Mouse (Mus musculus) hindlimb bud, embryonic 11.5 days (tissue): ENCODE results near the gene Prkca.

Source experiments
- DNase-seq: peaks from one replicate; pipeline ENCODE4 v3.0.0-alpha.2; 2012; ENCODE audit warnings: low read depth, low spot score; ENCODE audit errors: extremely low spot score

Gene Prkca

DNA sequence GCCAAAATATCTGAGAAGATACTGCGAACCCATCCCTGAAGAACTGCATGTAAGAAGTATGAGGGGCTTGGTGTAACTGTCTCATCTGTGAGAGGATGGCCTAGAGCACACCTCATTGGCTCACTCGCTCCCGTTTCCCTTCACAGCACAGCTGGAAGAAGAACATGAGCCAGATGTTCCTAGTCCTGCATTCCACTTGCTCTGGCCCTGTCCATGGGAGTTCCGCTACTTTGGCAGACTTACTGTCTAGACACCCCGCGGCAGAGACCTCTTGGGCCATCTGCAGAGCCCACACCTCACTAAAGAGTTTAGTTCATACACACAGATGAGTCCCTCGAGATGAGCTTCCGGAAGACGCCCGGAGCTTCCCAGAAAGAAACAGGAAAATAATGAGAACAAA, 43.8 kb downstream of the Prkca start:
- DNase-seq = no peak

DNA sequence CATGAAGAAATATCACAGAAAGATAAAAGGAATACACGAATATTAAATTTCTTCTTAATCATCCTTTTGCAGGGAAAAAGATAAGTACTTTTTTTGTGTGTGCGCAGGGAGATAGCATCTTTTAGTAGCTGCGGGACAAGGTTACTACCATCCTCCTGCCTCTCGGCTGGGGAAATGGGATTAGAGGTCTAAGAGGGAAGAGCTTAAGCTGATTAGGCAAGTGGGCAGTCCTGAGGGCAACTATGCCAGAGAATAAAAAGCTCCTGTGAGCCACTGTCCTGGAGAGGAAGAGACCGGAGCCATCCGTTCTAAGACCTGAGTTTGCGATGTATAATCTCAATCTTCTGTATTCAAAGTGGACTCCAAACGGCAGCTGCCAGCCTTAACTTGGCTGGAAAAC, 45.8 kb downstream of the Prkca start:
- no peak for DNase-seq

DNA sequence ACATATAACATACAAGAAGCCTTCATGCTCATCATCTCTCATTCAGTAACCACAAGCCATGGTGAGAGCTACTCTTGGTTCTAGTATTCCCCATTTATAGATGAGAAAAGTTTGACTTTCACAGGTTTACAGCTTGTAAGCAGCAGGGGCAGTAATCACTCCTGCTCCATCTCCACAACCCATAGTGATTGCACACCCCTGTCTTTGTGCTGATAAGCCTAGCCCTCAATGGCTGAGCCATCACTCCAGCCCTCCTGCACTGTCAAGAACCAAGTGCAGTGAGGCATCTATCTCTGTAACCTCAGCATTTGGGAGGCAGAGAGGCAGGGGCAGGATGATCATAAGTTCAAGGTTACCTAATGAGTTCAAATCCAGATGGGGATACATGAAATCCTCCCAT, 48.4 kb downstream of the Prkca start:
- DNase-seq = no peak

DNA sequence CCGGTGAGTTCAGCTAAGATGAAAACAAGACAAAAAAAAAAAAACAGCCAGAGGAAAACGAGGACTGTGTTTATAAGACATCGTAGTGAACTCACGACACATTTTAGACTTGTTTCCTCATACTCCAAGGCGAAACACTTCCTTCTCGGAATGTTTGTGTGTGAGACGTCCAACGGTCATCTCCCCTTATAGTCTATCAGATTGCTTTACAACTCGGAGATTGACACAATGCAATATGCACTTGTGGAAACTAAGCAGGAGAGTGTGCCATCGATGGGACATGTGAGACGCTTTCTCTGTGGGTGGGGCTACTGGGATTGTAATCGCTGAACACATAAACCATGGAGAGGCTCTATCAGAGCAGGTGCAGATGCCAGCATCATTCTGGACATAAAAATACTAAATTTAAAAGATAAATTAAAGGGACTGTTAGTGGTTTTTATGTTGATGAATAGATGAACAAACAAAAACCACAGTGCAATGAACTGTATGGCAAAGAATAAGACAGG, 49.4 kb downstream of the Prkca start:
- no peak for DNase-seq

DNA sequence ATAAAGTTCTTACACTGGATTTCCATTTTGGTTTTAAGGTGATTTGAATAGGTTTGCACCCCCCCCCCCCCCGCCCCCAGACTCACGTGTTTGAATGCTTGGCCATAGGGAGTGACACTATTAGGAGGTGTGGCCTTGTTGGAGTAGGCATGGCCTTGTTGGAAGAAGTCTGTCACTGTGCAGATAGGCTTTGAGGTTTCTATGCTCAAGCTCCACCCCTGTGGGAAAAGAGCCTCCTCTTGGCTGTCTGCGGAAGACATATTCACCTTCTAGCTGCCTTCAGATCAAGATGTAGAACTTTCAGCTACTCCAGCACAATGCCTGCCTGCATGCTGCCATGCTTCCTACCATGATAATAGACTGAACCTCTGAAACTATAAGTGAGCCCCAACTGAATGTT, 49.9 kb downstream of the Prkca start:
- no peak for DNase-seq

DNA sequence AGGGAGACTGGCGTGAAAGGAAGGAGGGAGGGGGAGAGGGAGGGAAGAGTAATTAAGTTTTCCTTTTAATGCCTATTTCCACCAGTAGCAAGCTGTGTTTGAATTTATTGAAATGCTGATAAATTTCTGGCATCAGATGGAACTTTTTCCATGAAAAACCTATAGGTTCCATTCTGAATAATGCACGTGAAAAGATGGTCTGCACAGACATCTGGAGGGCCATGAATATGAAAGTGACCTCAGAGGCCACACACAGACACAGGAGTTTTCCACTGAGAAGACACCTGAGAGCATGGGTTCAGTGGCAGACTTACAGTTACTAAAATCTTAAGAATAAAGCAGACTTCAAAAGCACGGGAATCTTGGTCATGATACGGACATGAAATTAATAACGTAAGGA, 54.5 kb downstream of the Prkca start:
- no peak for DNase-seq

DNA sequence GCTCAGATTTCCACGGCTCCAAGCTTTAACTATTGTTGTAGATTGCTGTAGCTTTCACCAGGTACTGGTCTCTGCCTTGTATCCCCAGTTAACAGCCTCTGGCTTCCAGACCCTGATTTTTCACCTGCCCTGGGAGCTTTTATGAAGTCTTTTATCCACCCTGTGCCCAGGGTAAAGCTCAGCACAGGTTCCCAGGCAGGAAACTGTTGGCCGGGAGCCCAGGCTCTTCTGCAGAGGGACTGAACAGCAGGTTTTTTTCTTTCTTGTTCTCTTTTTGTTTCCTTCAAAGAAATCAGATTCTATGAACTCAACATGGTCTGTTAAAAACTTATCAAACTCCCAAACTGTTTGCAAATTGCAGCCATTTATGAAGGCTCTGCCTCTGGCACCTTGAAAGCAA, 56.4 kb downstream of the Prkca start:
- DNase-seq = no peak

DNA sequence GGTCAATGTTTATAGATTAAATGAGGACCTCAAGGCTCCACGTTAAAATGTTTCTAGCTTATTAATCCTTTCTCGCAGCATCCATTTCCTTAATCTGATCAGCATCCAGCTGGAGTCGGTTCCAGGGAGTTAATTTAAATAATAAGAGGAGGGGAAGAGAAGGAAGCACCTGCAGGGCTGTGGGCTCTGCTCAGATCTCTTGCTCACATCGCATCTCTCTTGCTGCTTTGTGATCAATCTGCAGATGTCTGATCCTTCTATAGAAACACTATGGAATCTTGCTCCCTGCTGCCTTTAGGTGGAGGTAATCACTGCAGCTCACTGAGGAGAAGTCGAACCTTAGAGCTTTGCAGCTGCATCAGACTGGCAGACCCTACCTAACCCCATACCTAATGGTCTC, 58.7 kb downstream of the Prkca start:
- DNase-seq = no peak

DNA sequence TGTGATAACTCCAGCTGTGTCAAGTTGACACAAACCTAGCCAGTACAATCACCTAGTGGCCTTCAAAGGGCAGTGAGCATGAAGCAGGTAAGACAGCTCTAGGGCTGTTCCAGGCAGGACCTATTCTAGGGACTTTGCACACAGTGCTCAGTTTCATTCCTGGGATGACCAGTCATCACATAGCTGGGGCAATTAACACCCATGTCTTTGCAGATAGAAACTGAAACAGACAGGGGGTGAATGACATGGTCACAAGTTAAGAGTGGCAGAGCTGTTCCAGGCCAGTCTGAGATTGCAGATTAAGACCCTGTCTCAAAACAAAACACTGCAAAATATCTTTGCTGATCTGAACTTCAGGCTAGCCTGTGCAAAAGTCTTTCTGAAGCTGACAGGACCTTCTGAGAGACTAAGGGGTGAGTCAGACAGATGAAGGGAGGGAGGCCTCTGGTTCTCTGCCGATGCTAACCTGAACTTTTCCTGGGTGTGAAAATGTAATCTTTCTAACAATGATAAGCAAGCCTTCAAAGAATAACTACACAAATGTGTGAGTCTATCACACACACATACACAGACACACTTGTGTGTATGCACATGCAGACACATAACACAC, 60.8 kb downstream of the Prkca start:
- DNase-seq = no peak

DNA sequence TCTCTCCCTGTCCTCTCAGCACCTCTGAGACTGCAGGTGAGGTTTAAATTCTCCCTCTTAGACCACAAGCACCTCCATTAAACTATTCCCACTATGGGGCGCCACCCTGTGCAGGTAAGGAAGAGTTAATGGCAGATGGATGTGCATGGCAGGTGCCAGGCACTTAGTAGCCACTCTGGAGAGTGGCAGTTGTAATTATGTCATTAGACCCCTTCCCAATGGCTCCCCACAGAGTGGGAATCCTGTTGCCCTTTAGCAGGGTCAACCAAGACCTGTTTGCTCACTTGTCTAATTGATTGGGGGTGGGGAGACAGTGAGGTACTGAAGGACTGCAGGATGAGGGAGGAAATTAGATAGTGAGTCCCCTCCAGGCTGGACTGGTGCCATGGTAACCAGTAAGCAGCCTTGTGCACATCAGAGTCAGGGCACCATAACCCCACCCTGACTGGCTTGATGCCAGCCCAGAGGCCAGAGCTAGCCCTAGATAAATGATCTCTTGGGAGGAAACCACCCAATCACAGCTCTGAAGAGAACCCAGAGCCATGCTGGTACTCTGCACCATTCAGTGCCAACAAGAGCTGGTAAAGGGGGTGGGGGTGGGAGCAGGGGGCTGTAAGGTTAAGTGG, 63.9 kb downstream of the Prkca start:
- DNase-seq = no peak

DNA sequence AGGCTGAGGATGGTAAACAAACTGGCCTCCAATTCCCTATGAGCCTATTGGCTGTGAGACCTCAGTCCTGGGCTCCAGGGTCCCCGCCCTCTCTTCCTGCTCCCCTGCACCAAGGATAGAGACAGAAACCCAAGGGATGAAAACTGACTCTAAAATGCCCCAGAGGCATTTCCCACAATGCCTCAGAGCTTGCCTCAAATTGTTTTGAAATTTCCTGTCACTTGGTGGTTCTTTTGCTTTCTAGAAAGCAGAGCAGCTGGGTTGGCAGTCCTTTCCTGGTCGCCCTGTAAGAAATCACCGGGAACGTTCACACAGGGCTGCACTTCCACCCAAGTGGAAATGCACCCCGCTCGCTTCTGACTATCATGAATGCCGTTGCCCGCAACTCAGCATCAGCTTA, 66.6 kb downstream of the Prkca start:
- DNase-seq = no peak

DNA sequence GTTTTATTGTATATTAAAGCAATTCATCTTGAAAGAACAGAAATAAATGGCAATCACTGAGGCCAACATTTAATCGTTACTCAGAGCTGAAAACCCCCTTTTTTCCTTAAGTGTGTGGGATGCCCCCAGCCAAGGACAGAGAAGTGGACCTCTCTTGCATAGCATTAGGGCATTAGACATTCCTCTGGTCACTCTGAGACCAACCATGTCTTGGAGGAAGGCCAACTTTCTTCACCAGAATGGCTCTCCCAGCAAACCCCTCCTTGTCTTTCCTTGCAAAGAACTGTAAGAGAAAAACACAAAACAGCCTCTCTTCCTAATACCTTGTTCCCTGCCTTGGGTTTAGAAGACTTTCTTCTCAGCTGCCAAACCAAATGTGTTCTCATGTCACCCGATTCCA, 67.6 kb downstream of the Prkca start:
- no peak for DNase-seq

DNA sequence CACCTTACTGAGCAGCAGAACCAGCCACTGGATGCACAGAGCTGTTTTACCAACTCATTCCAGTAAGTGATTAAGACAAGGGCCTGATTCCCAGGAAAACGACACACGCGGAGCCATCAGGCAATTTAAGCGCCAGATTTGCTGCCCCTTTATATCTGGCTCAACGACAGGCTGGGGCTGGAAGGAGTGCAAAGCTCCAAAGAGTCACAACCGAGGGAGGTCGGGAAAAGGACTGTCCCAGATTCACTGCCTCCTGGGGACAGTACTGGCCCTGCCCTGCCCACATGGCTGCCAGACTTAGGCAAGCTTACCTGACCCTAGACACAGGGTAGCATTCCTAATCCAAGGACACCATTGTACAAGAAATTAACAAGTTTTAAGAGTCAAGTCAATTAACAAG, 69.7 kb downstream of the Prkca start:
- DNase-seq = no peak

DNA sequence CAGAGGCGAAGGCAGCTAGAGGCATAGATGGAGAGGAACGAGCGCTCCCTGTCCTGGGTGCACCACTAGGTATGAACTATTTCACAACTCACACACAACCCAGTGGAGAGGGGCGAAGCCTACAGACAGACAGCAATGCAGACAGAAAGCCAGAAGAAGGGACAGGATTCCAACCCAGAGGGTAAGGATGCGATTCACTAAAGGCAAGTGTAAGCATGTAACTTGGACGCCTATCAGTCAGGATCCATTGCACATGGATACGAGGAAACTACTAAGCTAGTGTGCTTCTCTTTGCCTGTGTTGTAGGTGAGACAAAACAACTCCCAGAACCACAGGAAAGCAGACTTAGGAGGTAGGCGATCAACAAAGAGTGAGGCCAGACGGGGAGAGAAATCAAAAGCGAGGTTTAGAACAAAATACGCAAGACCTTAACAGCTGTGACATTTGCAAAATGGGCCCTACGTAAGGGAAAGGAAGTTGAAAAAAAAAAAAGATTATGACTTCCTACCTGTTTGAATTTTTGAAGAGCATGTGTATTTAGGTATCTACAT, 70.2 kb downstream of the Prkca start:
- DNase-seq = no peak

DNA sequence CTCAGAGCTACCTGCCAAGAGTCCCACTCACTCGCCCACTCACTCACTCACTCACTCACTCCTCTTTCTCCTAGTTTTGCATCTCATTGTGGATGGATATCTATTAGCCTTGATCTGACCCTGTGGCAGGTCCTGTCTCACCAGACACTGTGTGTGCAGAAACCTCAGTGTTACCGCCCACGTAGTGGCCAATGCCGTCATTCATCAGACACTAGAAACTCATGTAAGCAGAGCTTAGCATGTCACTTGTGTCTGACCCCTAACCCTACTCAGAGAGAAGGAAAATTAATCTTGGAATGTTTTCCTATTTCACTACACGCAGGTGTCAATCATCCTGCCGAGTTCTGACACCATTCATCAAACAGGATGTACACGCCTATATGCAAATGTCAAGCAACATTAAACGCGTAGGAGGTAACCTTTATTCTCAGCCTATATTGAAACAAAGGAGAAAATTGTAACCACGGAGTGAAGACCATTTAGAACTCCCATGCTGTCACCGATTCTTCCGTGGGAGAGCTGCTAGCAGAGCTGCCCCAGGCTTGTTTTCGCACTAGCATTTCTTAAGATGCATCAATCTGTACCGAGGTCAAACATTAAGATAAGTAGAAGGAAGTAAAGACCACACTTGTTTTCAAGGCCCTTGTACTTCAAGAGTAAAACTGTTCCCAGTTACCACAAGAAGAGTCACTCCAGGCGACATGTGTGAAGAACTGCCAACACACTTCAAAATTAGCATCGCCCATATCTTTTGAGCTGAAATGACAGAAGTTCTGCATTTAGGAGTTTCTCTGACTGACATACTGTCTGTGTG, 70.9 kb downstream of the Prkca start:
- no peak for DNase-seq

DNA sequence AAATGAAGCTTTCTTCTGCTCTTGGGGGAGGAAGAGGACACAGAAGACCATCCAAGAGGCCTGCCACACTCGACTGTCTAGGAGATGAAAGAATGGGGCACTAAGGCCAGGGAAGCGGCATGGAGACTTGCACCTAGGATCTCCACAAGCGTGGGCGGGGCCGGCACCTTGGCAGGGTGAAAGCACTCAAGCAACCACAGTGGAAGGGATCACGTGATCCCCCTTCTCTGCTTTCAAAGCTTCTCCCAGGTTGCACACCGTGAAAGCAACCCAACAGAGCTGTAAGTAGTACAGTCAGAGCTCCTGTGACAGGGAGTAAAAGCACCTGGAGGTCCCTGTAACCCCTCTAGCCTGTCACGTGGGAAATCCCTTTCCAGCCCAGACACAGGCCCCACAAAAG, 72.4 kb downstream of the Prkca start:
- no peak for DNase-seq

DNA sequence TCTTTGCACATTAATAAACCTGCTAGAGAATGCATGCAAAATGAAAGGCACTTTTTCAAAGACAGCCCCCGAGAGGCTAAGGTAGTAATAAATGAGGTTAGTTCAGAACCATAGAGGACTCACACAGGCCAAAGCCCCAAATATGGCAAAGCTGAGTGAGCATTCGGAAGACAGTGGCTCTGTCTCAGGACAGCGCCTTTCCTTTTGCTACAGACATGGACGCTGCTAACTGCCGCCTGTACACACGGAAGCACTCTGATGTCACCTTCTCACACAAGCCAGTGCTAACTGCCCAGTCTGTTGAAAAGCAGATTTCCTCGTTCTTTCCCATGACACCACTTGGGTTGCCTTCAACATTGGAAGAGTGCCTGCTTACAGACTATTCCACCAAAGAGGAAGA, 74.2 kb downstream of the Prkca start:
- DNase-seq = no peak

DNA sequence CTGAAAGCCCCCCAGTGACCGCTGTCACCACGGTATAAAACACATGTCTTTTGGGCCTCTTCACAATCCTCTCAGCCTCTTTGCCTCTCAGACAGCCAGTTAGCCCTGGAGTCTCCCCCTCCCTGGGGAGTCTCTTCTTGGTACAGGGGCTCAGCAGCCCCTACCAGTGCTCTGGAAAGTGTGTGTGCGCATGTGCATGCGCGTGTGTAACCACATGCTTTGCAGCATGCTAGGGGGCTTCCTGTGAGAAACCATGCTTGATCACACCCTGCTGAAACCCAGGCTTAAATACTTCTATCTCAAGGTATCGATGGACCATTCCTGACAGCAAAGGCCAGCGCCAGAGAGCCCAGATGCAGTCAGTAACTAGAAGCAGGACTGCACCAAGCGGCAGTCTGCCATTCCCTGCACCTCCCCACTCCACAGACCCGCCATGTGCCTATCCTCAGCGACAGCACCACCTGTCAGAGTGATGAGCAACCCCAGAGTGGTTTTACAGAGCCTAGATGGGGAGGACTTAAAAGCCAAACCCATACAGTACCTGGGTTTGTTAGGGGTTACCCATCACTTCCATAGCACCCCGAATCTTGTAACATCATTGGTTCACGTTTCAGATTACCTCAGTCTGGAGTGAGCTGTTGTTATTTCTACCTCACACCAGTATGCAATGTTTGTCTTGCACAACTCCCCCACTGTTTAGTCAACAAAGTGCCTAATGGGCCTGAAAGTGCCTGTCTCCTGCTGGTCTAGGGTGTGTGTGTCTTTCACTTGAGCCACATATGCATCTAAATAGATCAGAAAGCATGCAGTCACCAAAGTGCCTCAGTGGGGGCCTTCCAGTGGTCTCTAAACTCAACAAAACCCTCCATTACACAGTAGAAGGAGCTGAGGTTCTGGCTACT, 75.1 kb downstream of the Prkca start:
- DNase-seq = no peak

DNA sequence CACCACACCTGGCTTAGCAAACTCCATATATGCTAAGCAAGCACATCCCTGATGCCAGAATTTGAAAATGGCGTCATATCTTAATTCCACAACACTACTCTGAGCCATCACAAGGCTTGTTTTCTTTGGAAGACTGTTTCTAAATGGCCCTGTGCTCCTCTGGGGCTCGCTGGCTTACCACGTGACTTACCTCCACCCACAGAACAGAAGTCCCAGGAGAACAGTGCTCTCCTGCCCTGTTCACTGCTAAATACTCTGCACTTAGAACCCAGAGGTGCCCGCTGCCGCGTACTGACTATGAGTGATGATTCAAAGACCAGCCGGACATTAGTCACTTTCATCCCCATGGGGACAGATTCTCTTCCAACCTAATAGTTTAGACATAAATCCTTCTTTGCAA, 75.9 kb downstream of the Prkca start:
- DNase-seq = no peak

DNA sequence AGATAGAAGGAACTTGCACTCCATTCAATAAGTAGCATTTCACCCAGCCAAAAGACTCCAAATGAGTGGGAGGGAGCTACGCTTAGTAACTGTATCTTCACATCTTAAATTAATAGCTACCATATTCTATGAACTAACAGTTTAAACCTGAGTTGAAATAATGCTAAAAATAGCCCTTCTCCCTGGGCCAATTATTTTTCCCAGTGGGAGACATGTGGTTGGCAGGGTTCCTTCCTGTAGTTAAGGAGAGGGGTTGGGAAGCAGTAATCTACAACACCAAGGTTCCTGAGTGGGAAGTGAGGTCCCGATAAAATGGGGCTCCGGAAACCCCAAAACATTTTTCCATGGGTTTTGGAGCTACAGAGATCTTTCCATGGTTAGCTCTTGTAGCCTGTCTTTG, 76.7 kb downstream of the Prkca start:
- DNase-seq = no peak

DNA sequence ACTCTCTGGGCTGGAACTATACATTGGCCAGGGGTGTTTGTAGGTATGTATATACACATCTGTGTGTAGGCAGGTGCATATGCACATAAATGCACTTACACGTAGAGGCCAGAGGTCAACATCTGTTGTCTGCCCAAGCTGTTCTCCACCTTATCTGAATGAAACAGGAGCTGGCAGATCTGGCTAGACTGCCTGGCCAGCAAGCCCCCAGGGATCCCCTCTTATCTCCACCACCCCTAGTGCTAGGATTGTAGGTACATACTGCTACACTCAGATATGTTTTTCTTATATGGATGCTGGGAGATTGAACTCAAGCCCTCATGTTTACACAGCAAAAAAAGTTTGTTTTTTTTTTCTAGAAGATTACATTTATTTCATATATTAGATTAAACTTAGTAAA, 79.9 kb downstream of the Prkca start:
- DNase-seq = no peak
